Mouse (Mus musculus) liver, embryonic 11.5 days (tissue): Measurements from ENCODE around the gene Elf4. TPM values are rescaled to one million over a fixed set of nuclear protein-coding genes. Genes with fewer than 3 reads are reported as not detected.

ENCODE experiments used
- ATAC-seq: fragments of 200-750 bp; cut with Nextera tagmentation; replicated peaks from 2 replicates; pipeline ENCODE4 v1.8.0; 2017; ENCODE audit warnings: moderate number of reproducible peaks, mild to moderate bottlenecking, moderate TSS enrichment, moderate library complexity; ENCODE audit not compliant: low FRiP score
- DNase-seq: peaks from one replicate; pipeline ENCODE4 v3.0.0-alpha.2; 2017; ENCODE audit warnings: low spot score
- H3K27ac ChIP-seq: fragments of 300-500 bp; sonication (generic); 2 replicates; pipeline ENCODE4 v1.5.1; 2014; ENCODE audit warnings: mild to moderate bottlenecking, low read depth, low read length, control low read depth
- H3K27me3 ChIP-seq: fragments of 300-500 bp; sonication (generic); replicated peaks from 2 replicates; pipeline ENCODE4 v1.6.1; 2014; ENCODE audit warnings: low read length, mixed read lengths; ENCODE audit not compliant: control insufficient read depth, insufficient read depth
- H3K36me3 ChIP-seq: fragments of 300-500 bp; sonication (generic); 2 replicates; pipeline ENCODE4 v1.6.1; 2014; ENCODE audit warnings: mild to moderate bottlenecking, low read length, moderate library complexity, mixed read lengths; ENCODE audit not compliant: control insufficient read depth, insufficient read depth
- H3K4me1 ChIP-seq: fragments of 300-500 bp; sonication (generic); replicated peaks from 2 replicates; pipeline ENCODE4 v1.6.1; 2014; ENCODE audit warnings: low read length, mixed read lengths; ENCODE audit not compliant: control insufficient read depth, insufficient read depth
- H3K4me2 ChIP-seq: fragments of 300-500 bp; sonication (generic); 2 replicates; pipeline ENCODE4 v1.6.1; 2014; ENCODE audit warnings: mild to moderate bottlenecking, control low read depth, moderate library complexity
- H3K4me3 ChIP-seq: fragments of 300-500 bp; sonication (generic); 2 replicates; pipeline ENCODE4 v1.5.1; 2014; ENCODE audit warnings: low read depth, low read length, control low read depth
- H3K9ac ChIP-seq: fragments of 300-500 bp; sonication (generic); 2 replicates; pipeline ENCODE4 v1.6.1; 2014; ENCODE audit warnings: low read depth, low read length, control low read depth
- H3K9me3 ChIP-seq: fragments of 300-500 bp; sonication (generic); 2 replicates; pipeline ENCODE4 v1.6.1; 2016; ENCODE audit warnings: low read length, inconsistent platforms, mixed read lengths; ENCODE audit not compliant: control insufficient read depth
- WGBS: fragments of 180-500 bp; shearing (Covaris S2); extraction: QIAGEN DNeasy Blood & Tissue Kit; methylation state at CpG from one replicate; pipeline ENCODE4 v1.1.7; 2014; 5-methylcytosine and 5-hydroxymethylcytosine counted together
- polyA plus RNA-seq: library from polyadenylated mRNA; unstranded; fragments of >200 nt; fragmentation: Nextera tagmentation; extraction: Ambion mirVana; gene quantifications from 2 replicates; pipeline ENCODE4 v1.2.1, GENCODE M21; 2014

Elf4 gene
- polyA plus RNA-seq, 1 experiment from 2014 or later, result 7.8 TPM

DNA sequence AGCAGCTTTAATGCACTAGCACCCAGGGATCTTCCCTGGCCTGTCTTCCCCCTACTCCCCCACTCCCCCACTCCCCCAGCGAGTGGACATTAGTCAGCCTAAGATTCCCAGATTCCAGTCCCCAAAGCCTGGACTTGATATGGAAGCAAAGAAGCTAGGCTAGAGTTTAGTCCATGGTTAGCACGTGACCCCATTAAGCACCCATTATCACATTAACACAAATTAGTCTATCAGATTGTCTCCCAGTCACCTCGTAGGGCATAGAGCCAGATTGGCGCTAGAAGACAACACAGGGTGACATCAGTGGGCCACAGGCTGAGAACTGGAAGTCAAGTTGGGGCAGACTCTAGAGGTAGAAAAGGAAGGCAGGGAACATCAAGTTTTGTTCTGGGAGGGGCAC, 1.9 kb downstream of the Elf4 start:
- DNase-seq (no peak), ATAC-seq (no peak)
- Histone ChIP-seq H3K27me3 (no peaks in the 10 kb centered on the region), H3K9me3 (no peaks in the 10 kb centered on the region), H3K36me3 (no peaks in the 10 kb centered on the region), H3K4me3 (no peak overlapping the region), H3K4me1 (no peaks in the 10 kb centered on the region), H3K27ac (no peak overlapping the region), H3K9ac (no peak overlapping the region), H3K4me2 (no peak overlapping the region)
- 55% methylated on average over 4 of the region's 4 CpGs for WGBS

DNA sequence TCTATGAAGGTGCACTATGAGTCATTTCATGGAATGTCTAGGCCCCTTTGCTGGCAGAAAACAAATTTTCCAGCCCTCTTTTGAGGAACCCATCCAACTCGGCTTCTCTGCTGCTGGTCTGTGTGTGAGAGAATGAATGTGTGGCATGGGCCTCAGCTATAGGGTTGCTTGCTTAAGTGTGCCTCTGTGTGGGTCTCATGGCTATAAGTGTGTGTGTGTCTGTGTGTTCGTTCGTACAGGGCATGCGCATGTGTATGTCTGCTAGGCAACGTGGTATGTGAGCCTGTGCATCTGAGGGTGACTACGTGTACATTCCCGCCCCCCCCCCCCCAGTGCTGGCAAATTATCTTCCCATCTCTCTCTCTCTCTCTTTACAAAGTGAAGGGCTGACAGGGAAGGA, 2.4 kb downstream of the Elf4 start:
- 75% methylated on average over 7 of the region's 7 CpGs for WGBS
- H3K4me3 ChIP-seq, result no peak overlapping the region
- ATAC-seq, result no peak

DNA sequence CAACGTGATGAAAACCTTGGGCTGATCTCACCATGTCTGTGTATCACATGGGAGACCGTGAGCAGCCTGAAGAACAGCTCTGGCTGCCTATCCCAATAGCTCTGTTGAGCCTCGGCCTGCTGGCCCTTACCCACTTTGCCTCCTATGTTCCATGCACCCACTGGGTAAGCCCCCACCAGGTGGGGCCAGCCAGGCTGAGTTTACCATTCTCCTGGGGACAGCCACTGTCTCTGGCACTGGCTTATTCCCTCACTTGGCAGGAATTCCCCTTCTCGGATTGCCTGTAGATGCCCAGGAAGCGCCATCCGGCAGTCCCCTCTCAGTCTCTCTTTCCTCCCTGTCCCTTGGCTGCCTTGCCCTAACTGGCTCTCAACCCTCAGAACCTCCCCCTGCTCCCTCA, 6.0 kb downstream of the Elf4 start:
- Histone ChIP-seq H3K27me3 (peaks cover 12% of the 10 kb centered on the region), H3K4me2 (no peak overlapping the region), H3K9me3 (no peaks in the 10 kb centered on the region), H3K4me1 (peaks cover 7% of the 10 kb centered on the region; the same call in 1 of the 2 replicates), H3K36me3 (no peaks in the 10 kb centered on the region), H3K27ac (no peak overlapping the region), H3K9ac (no peak overlapping the region), H3K4me3 (no peak overlapping the region)
- ATAC-seq (no peak), DNase-seq (no peak)
- 70% methylated on average over 6 of the region's 6 CpGs for WGBS

More for the DNA sequence above, 2.4 kb downstream of the Elf4 start:
- H3K36me3 ChIP-seq, result no peaks in the 10 kb centered on the region
- no peaks in the 10 kb centered on the region for H3K27me3 ChIP-seq
- no peaks in the 10 kb centered on the region for H3K9me3 ChIP-seq
- H3K27ac ChIP-seq, result no peak overlapping the region
- no peaks in the 10 kb centered on the region for H3K4me1 ChIP-seq
- no peak overlapping the region for H3K4me2 ChIP-seq
- DNase-seq, result no peak
- no peak overlapping the region for H3K9ac ChIP-seq

DNA sequence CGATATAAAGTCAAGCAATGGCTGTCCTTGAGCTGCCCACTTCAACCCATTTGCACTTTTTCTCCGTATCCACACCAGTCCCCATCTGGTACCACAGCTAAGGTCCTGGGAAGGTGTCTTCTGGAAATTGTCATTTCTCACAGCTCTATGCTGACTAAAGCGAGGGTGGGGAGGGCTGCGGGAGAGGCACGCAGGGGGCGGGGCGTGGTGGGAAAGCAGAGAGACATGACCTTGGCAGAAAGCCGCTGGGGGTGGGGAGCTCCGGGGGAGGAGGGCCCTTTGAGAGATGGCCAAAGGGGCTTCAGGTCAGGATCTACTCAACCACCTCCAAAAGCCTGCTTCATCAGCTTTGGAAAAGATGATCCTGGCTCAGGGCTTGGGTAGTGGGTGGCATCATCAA, 7.9 kb downstream of the Elf4 start:
- no peak overlapping the region for H3K4me3 ChIP-seq
- H3K4me1 ChIP-seq, result peaks cover 10% of the 10 kb centered on the region; the same call in 1 of the 2 replicates
- H3K9me3 ChIP-seq, result no peaks in the 10 kb centered on the region
- ATAC-seq (no peak), DNase-seq (no peak)
- H3K27me3 ChIP-seq, result peaks cover 12% of the 10 kb centered on the region
- no peaks in the 10 kb centered on the region for H3K36me3 ChIP-seq
- H3K4me2 ChIP-seq, result peak overlapping the region; percentile 67
- 19% methylated on average over 9 of the region's 9 CpGs for WGBS
- H3K27ac ChIP-seq, result no peak overlapping the region
- H3K9ac ChIP-seq, result no peak overlapping the region

DNA sequence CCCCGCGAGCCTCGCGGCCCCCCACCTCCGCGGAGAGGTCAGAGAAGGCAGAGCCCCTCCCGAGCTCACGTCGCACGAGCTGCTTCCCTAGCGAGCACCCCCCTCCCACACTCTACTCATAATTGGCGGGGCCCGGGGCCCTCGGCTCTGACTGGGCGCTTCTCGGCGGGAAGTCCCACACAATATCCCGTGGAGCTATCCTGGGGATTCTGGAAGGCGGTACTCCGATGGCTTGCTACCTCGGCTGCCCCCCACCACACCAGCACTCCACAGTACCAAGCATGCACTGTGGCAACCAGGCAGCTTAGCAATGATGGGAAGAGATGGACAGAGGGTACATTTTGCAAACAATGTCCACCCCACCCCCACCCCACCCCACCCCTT, 8.4 kb downstream of the Elf4 start:
- WGBS, result 16% methylated on average over 21 of the region's 21 CpGs
- Histone ChIP-seq H3K4me3 (peak overlapping the region; percentile 67), H3K9me3 (no peaks in the 10 kb centered on the region), H3K4me1 (peaks cover 13% of the 10 kb centered on the region; the same call in 1 of the 2 replicates), H3K27ac (no peak overlapping the region), H3K27me3 (peaks cover 12% of the 10 kb centered on the region), H3K9ac (peak overlapping the region; percentile 71), H3K36me3 (no peaks in the 10 kb centered on the region), H3K4me2 (peak overlapping the region; percentile 67)
- ATAC-seq (peak; percentile 44; the same call in 1 of the 2 replicates), DNase-seq (no peak)

DNA sequence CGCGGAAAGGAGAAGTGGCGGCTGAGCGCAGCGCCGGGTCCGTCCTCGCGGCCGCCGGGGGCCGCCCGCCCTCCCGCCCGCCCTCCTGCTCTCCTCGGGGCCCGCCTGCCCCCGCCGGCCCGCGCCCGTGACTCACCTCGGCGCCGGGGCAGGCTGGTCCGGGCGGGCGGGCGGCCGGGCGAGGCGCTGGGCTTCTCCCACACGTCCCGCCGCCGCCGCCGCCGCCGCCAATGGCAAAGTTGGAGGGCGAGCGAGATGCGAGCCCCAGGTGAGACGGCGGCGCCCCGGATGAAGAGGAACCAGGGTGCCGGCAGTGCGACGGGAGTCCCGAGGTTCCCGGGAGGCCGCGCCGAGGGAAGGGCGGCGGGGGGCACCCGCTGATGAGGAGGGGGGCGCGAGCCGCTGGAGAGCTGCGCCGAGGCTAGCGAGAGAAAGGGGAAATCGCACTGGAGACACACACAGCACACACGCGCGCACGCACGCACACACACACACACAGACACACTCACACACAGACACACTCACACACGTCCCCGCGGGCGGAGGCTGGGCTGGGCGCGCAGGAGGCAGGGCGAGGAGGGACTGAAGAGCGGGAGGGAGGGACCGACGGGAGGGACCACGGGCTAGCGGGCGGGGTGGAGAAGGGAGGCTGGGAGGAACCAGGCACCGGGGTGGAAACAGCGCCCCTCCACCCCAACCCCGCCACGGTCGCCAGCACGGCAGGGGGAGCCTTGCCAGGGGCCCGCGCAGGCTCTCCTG, 9.0 kb downstream of the Elf4 start:
- ATAC-seq, result peak; percentile 86
- H3K4me2 ChIP-seq, result peak overlapping the region; percentile 67
- peaks cover 13% of the 10 kb centered on the region; the same call in 1 of the 2 replicates for H3K4me1 ChIP-seq
- WGBS, result 13% methylated on average over 62 of the region's 91 CpGs
- H3K36me3 ChIP-seq, result no peaks in the 10 kb centered on the region
- H3K27me3 ChIP-seq, result peaks cover 12% of the 10 kb centered on the region
- H3K27ac ChIP-seq, result peak overlapping the region; percentile 66
- peak; percentile 72 for DNase-seq
- H3K4me3 ChIP-seq, result peak overlapping the region; percentile 67
- no peaks in the 10 kb centered on the region for H3K9me3 ChIP-seq
- peak overlapping the region; percentile 71 for H3K9ac ChIP-seq

DNA sequence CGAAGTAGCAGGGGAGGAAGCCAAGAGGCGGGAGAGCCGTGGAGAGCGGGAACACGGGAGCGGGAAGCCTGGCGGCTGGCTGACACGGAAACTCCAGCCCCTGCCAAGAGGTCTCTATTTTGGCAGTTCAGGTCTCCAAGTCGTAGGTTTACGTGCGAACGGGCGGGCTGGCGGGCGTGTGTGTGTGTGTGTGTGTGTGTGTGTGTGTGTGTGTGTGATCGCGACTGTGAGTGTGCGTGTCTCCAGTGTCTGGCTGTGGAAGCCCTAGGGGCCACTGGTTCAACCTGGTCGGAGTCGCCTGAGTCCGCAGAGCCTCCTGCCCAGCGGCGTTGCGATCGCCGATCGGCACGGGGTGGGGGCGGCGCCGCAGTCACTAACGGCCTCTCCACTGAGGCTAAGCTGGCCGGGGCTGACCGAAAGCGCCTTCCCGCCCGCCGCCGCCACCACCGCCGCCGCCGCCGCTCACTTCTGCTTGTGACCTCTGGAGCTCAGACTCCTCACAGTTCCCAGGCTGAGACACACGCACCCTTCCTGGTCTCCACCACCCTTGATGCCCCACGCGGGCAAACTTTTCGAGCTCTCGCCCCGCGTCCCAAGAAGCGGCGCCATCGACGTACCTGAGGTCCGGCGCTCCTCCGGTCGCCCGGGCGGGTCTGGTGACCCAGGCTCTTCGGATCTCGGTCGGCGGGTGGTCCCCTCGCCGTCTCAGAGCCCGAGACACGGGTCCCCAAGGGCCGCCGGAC, 9.8 kb downstream of the Elf4 start:
- peak overlapping the region; percentile 66 for H3K27ac ChIP-seq
- H3K27me3 ChIP-seq, result peaks cover 12% of the 10 kb centered on the region
- no peaks in the 10 kb centered on the region for H3K9me3 ChIP-seq
- H3K4me3 ChIP-seq, result peak overlapping the region; percentile 67
- DNase-seq, result no peak
- H3K4me2 ChIP-seq, result peak overlapping the region; percentile 67
- H3K4me1 ChIP-seq, result peaks cover 13% of the 10 kb centered on the region; the same call in 1 of the 2 replicates
- peak overlapping the region; percentile 71 for H3K9ac ChIP-seq
- no peaks in the 10 kb centered on the region for H3K36me3 ChIP-seq
- ATAC-seq, result peak; percentile 23
- 16% methylated on average over 65 of the region's 71 CpGs for WGBS

DNA sequence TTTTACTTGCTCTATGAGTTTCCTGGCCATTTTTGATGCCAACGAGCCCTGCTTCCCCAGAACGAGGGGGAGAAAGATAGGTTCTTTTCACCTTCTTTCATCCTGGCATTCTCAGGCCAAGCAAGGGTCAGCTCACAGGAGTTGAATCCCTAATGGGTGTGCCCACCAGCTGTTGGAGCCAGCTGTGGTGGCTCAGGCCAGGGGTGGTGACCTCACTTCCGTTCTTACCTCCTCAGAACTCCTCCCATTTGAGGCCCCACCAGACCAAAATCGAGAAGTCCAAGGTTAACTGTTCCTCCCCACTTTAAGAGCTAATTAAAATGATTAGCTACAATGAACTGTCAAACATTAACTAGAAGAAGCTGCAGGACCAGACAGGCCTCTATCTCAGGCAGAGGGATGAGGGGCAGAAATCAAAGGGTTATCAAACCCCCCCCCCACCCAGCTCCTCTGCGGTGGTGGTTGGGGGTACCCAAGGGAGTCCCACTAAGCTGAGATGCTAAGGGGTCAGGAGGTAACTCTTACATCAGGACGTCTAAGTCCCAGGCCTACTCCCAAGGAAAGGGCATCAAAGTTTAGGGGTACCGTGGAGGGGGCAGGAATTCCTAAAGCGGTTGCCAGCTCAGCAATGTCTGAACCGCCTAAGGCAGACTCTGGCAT, 10.6 kb downstream of the Elf4 start:
- Histone ChIP-seq H3K36me3 (no peaks in the 10 kb centered on the region), H3K9ac (peak overlapping the region; percentile 71), H3K4me2 (peak overlapping the region; percentile 67), H3K27me3 (peaks cover 12% of the 10 kb centered on the region), H3K4me3 (peak overlapping the region; percentile 67), H3K4me1 (peaks cover 13% of the 10 kb centered on the region; the same call in 1 of the 2 replicates), H3K27ac (no peak overlapping the region; the same call in 1 of the 2 replicates), H3K9me3 (no peaks in the 10 kb centered on the region)
- ATAC-seq (no peak; the same call in 1 of the 2 replicates), DNase-seq (no peak)
- WGBS, result 25% methylated on average over 9 of the region's 9 CpGs
